Mouse (Mus musculus) G1E (cell line): Measurements from ENCODE around the gene Gmnn.

ENCODE experiments used
- CTCF ChIP-seq: IDR thresholded peaks from 2 replicates; pipeline ENCODE4 v1.5.1; 2012; ENCODE audit warnings: low read depth, low read length, inconsistent platforms, mixed read lengths
- TAL1 ChIP-seq: conservative IDR thresholded peaks from 2 replicates; pipeline ENCODE4 v1.6.1; 2012; ENCODE audit warnings: low read depth, low read length, inconsistent platforms, mixed read lengths

DNA sequence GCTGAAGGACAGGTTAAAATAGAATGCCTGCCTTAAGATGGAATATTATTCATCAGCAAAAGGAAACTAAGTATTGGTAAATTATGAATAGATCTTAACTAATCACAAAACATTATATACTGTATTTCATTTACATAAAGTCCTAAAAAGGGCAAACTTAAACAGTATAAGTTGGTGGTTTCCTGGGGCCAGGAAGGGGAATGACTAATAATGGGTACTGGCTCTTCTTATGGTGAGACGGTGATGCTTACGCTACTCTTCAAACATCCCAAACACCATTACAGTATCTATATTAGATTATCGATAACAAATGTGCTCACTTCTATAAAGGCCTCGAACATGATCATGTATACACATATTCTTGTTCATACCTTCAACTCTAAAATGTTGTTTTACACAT lies 37.0 kb upstream of the Gmnn start:
- TF ChIP-seq TAL1 (no peak), CTCF (no peak)
